Mouse (Mus musculus) liver, embryonic 13.5 days (tissue): ENCODE measurements around the gene Tex26. TPM values are rescaled to one million over a fixed set of nuclear protein-coding genes. Genes with fewer than 3 reads are reported as not detected.
A peak's percentile ranks its signal among the peaks of the same experiment; 100 is the strongest.

Experiments
- ATAC-seq: fragments of 200-750 bp; cut with Nextera tagmentation; 2 replicates; pipeline ENCODE4 v1.8.0; 2017; ENCODE audit warnings: low read depth, mild to moderate bottlenecking, moderate number of reproducible peaks, moderate library complexity
- DNase-seq: peaks from one replicate; pipeline ENCODE4 v3.0.0; 2022
- H3K27ac ChIP-seq: fragments of 300-500 bp; sonication (generic); 2 replicates; pipeline ENCODE4 v1.5.1; 2015; ENCODE audit warnings: moderate library complexity, mild to moderate bottlenecking, inconsistent platforms
- H3K27me3 ChIP-seq: fragments of 300-500 bp; sonication (generic); 2 replicates; pipeline ENCODE4 v1.6.1; 2015; ENCODE audit warnings: mild to moderate bottlenecking, inconsistent platforms
- H3K36me3 ChIP-seq: fragments of 300-500 bp; sonication (generic); 2 replicates; pipeline ENCODE4 v1.6.1; 2015; ENCODE audit warnings: mild to moderate bottlenecking, inconsistent platforms
- H3K4me1 ChIP-seq: fragments of 300-500 bp; sonication (generic); replicated peaks from 2 replicates; pipeline ENCODE4 v1.6.1; 2015; ENCODE audit warnings: inconsistent platforms
- H3K4me2 ChIP-seq: fragments of 300-500 bp; sonication (generic); 2 replicates; pipeline ENCODE4 v1.6.1; 2015; ENCODE audit warnings: inconsistent platforms, mild to moderate bottlenecking, moderate library complexity
- H3K4me3 ChIP-seq: fragments of 300-500 bp; sonication (generic); replicated peaks from 2 replicates; pipeline ENCODE4 v1.5.1; 2015; ENCODE audit warnings: mild to moderate bottlenecking, inconsistent platforms
- H3K9ac ChIP-seq: fragments of 300-500 bp; sonication (generic); 2 replicates; pipeline ENCODE4 v1.6.1; 2015; ENCODE audit warnings: mild to moderate bottlenecking, inconsistent platforms
- H3K9me3 ChIP-seq: fragments of 300-500 bp; sonication (generic); replicated peaks from 2 replicates; pipeline ENCODE4 v1.6.1; 2016; ENCODE audit warnings: inconsistent platforms
- WGBS: fragments of 180-500 bp; shearing (Covaris S2); methylation state at CpG from one replicate; pipeline ENCODE4 v1.1.7; 2015; ENCODE audit not compliant: insufficient replicate concordance; 5-methylcytosine and 5-hydroxymethylcytosine counted together
- polyA plus RNA-seq: library from polyadenylated mRNA; unstranded; fragments of >200 nt; fragmentation: Nextera tagmentation; extraction: Ambion mirVana; gene quantifications from 2 replicates; pipeline ENCODE4 v1.2.1, GENCODE M21; 2015

The Tex26 gene
- 0.10 TPM in 2 replicates for polyA plus RNA-seq

DNA sequence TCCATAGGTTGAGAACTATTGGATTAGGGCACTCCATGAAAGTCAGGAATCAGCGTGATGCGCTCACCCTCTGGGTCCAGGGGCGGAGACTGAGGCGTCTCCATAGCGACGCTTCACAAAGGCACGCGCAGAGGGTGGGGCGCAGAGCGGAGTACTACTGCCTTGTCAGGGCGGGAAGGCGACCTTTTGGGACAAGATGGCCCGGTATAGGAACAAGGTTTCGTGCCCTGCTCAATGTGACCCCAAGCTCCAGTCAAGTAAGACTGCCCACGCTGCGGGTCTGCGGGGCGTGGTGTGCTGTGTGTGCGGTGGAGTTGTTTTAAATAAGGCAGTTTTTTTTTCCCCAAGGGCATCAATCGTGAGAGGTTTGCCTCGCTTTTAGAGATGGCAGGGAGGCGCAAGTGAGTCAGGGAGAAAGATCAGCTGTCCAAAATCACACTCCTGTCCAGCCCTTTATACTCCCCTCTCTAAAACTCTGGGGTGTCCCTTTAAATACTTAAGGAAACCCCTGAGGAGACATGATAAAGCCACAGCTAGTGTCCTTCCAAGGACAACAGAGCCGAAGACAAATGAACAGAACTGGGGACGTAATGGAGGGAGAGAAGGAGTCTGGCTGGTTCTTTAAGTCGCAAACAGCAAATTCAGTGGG lies at the start of gene Tex26:
TSS of gene Tex26 (plus strand) at position 130 of the 649 bp plus-strand sequence.
- no peaks in the 10 kb centered on the region for H3K36me3 ChIP-seq
- H3K27me3 ChIP-seq, result peaks cover 4% of the 10 kb centered on the region; the same call in 1 of the 2 replicates
- H3K4me2 ChIP-seq, result peak within 1 kb of the TSS; percentile 80
- no peaks in the 10 kb centered on the region for H3K9me3 ChIP-seq
- H3K4me3 ChIP-seq, result peak within 1 kb of the TSS; percentile 55
- H3K9ac ChIP-seq, result peak within 1 kb of the TSS; percentile 37; the same call in 1 of the 2 replicates
- peaks cover 52% of the 10 kb centered on the region for H3K4me1 ChIP-seq
- no peak within 1 kb of the TSS for H3K27ac ChIP-seq
- DNase-seq, result peak; percentile 66
- WGBS, result under 1% methylated on average over 25 of the region's 25 CpGs
- ATAC-seq, result peak; percentile 83

DNA sequence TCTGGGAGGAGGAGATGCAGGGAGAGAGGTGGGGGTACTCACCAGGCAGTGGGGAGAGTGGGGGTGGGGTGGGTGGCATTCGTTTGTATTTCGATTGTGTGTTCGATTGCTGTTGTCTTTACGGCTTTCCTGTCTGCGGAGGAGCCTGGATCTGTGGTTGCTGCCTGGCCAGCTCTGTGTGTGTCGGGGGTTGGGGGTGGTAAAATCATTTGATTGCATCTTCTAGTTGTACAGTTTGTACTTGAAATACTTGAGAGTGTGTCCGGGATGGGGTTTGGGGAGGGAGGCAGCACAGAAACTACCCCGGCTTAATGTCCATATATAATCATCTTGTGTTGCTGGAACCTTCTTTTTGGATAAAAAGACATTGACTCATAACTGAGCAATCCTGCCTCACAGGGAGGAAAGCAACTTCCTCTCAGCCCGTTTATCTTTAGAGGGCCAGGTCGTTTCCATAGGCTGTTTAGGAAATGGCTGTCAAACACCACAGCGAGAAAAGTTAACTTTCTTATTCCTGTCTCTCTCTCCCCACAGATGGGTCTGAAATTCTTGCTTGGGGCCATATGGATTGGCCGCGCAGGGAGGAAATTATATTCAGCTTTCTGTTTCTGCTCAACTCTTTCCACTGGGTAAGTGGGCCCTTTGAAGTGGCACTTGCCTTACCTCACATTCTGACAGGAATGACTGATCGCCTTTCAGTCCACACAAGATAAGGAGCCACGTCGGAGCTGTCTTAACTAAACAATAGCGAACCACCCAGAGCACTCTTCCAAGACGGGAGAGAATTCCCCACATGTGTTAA lies 47.7 kb upstream of the Tex26 start:
- no peaks in the 10 kb centered on the region for H3K27me3 ChIP-seq
- no peak overlapping the region for H3K9ac ChIP-seq
- H3K4me1 ChIP-seq, result no peaks in the 10 kb centered on the region
- 4% methylated on average over 18 of the region's 18 CpGs for WGBS
- H3K36me3 ChIP-seq, result no peaks in the 10 kb centered on the region
- no peaks in the 10 kb centered on the region for H3K9me3 ChIP-seq
- H3K4me2 ChIP-seq, result 0 out of 2 replicates have a peak overlapping the region, but pooled peaks have one; percentile 24
- no peak for ATAC-seq
- H3K27ac ChIP-seq, result peak overlapping the region; percentile 23; the same call in 1 of the 2 replicates
- no peak overlapping the region for H3K4me3 ChIP-seq
- no peak for DNase-seq

DNA sequence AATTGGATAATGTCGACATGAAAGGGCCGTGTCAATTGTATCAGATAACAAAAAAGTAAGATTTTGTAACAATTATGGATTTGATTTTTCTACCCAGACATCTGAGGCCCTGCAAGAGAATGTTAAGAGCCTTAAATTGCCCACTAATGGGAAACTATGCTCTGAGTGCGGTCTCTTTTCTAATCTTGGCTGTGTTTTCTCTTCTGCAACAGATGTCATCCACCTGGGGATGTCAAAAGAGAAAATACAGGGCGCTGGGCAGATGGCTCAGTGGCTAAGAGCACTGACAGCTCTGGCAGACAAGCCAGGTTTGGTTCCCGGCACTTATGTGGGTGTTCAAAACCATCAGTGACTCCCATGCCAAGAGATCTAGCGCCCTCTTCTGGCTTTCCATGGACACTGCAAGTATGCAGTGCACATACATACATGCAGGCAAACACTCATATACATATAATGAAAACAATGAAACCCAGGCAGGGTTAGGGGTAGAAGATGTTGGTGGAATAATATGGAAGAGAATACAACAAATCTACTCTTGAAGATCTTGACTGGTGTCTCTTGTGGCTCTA lies 47.0 kb upstream of the Tex26 start:
- ATAC-seq, result no peak
- no peaks in the 10 kb centered on the region for H3K36me3 ChIP-seq
- H3K4me2 ChIP-seq, result no peak overlapping the region
- H3K9ac ChIP-seq, result no peak overlapping the region
- 41% methylated on average over 6 of the region's 6 CpGs for WGBS
- 0 out of 2 replicates have a peak overlapping the region, but pooled peaks have one; percentile 23 for H3K27ac ChIP-seq
- H3K9me3 ChIP-seq, result no peaks in the 10 kb centered on the region
- no peaks in the 10 kb centered on the region for H3K27me3 ChIP-seq
- no peaks in the 10 kb centered on the region for H3K4me1 ChIP-seq
- no peak for DNase-seq
- H3K4me3 ChIP-seq, result no peak overlapping the region

DNA sequence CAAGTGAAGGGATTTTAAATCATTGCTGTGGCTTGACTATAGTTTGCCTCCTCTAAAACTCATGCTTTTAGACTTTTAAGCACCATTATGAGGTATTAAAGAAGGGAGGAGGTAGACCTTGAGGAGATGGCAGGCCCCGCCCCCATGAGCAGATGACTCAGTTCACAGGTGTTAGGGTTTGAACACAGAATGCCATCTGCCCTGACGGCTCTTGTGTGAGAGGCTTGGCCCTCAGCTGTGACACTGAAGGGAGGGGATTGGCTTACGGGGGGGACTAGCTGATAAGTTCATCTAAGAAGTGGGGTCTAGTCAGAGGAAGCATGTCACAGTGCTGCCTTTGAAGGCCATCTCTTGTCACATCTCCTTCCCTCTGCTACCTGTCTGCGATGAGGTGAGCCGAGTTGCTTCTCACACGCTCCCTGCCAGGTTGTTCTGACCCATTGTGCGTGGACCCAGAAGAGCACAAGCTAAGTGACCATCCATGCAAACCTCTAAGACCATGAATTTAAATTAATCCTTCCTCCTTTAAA lies 37.9 kb upstream of the Tex26 start:
- H3K27ac ChIP-seq, result no peak overlapping the region
- WGBS, result 73% methylated on average over 7 of the region's 7 CpGs
- 0 out of 2 replicates have a peak, but pooled peaks cover 5% of the 10 kb centered on the region for H3K9me3 ChIP-seq
- ATAC-seq (no peak), DNase-seq (no peak)
- no peaks in the 10 kb centered on the region for H3K36me3 ChIP-seq
- H3K27me3 ChIP-seq, result no peaks in the 10 kb centered on the region
- 0 out of 2 replicates have a peak, but pooled peaks cover 2% of the 10 kb centered on the region for H3K4me1 ChIP-seq
- no peak overlapping the region for H3K4me2 ChIP-seq
- no peak overlapping the region for H3K9ac ChIP-seq
- no peak overlapping the region for H3K4me3 ChIP-seq

DNA sequence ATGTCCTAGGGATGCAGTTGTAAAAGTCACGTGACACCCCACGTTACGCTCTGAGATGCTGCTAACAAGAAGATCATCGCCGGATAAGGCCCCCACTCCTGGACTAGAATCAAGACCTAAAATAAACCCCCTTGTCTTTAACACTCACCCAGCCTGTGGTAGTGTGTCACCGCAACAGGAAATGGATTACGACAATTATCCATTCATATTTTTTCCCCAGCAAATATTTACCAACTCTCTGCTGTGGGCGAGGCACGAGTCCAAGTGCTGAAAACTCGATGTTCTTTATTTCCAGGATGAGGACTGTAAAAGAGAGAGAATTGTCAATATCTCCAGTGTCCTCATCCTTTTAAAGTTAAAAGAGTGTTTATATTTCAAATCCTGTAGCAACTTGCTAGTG lies 37.4 kb upstream of the Tex26 start:
- Histone ChIP-seq H3K36me3 (no peaks in the 10 kb centered on the region), H3K9ac (no peak overlapping the region), H3K4me3 (no peak overlapping the region), H3K9me3 (0 out of 2 replicates have a peak, but pooled peaks cover 5% of the 10 kb centered on the region), H3K4me1 (0 out of 2 replicates have a peak, but pooled peaks cover 2% of the 10 kb centered on the region), H3K27ac (no peak overlapping the region), H3K4me2 (no peak overlapping the region), H3K27me3 (no peaks in the 10 kb centered on the region)
- no peak for DNase-seq
- ATAC-seq, result no peak
- WGBS, result 75% methylated on average over 10 of the region's 10 CpGs

DNA sequence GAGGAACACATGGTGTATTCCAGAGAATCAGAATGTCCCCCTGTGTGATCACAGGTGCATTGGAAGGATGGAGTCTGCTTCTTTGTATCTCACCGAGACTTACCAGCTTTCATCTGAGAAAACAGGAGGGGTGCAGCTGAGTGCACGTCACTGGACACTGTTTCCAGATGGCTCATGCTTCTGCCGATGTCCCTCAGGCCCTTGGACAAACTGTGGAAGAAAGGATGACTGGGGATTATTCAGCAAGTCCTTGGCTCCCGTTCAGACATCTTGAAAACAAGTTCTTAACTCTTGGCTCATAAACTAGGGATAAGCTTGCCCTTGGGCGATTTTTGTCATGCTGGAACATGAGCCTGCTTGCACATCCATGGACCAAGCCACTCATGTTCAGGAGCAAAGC lies 36.1 kb upstream of the Tex26 start:
- no peak overlapping the region for H3K9ac ChIP-seq
- no peaks in the 10 kb centered on the region for H3K27me3 ChIP-seq
- 71% methylated on average over 5 of the region's 5 CpGs for WGBS
- H3K4me3 ChIP-seq, result no peak overlapping the region
- no peak overlapping the region for H3K4me2 ChIP-seq
- no peak overlapping the region for H3K27ac ChIP-seq
- DNase-seq, result no peak
- no peaks in the 10 kb centered on the region for H3K36me3 ChIP-seq
- ATAC-seq, result no peak
- 0 out of 2 replicates have a peak, but pooled peaks cover 5% of the 10 kb centered on the region for H3K9me3 ChIP-seq
- H3K4me1 ChIP-seq, result 0 out of 2 replicates have a peak, but pooled peaks cover 2% of the 10 kb centered on the region

DNA sequence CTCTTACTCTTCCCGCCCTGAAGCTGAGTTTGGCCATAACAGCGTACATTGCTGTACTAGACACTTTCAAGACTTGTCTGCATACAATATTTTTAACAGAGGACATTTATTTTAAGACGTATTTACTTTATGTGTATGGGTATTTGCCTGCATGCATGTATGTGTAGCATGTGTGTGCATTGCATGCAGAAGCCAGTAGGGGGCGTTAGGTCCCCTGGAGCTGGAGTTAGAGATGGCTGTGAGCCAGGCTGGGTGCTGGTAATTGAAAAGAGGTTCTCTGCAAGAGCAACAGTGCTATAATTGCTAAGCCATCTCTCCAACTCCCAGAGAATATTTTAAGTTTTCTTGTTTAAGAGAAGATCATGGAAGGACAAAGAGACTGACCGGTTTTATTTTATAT lies 34.8 kb upstream of the Tex26 start:
- Histone ChIP-seq H3K4me3 (no peak overlapping the region), H3K27ac (no peak overlapping the region), H3K9me3 (0 out of 2 replicates have a peak, but pooled peaks cover 5% of the 10 kb centered on the region), H3K9ac (no peak overlapping the region), H3K4me1 (no peaks in the 10 kb centered on the region), H3K36me3 (no peaks in the 10 kb centered on the region), H3K27me3 (no peaks in the 10 kb centered on the region), H3K4me2 (no peak overlapping the region)
- no peak for ATAC-seq
- 63% methylated on average over 5 of the region's 5 CpGs for WGBS
- no peak for DNase-seq

DNA sequence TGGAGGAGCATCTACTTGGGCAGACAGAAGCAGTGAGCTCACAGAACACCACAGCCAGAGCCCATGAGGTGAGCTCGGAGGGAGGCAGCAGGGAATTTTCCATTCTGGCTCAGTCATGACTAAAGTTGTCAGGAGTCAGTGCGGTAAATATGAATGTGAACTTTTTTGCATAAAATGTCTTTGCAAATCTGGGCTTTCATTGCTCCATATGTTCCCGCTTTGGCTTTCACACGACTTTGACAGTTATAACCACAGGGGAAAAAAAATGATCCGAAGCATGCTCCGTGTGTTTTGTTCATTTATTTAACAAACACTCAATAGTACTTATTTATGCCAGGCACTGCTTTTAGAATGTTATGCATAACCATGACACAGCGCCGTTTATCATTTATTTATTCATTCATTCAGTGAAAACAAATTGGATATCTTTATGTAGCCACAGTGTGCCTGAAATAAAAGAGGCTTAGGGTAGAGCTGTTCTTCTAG lies 32.6 kb upstream of the Tex26 start:
- WGBS, result 81% methylated on average over 8 of the region's 8 CpGs
- no peak for ATAC-seq

DNA sequence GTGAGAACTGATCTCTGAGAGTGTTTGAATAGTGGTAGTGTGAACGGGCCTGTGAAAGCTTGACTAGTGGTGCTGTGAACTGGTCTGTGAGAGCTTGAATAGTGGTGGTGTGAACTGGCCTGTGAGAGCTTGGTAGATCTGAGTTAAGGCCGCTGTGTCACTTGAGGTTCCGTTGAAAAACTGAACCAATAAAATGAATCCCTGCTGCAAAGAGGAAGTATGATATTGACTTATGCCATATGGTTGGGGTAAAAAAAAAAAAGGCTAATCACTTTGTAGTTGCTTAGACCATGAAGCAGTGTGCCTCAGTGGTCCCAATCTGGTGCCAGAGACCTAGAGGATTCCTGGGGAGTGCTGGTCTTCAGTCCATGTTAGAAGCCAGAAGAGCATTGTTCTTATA lies 30.0 kb upstream of the Tex26 start:
- DNase-seq (no peak), ATAC-seq (no peak)
- Histone ChIP-seq H3K27me3 (peaks cover 22% of the 10 kb centered on the region), H3K27ac (no peak overlapping the region), H3K9me3 (0 out of 2 replicates have a peak, but pooled peaks cover 3% of the 10 kb centered on the region), H3K4me1 (peaks cover 4% of the 10 kb centered on the region; the same call in 1 of the 2 replicates), H3K4me2 (no peak overlapping the region), H3K9ac (no peak overlapping the region), H3K36me3 (no peaks in the 10 kb centered on the region), H3K4me3 (no peak overlapping the region)
- 60% methylated on average over 3 of the region's 3 CpGs for WGBS

More for the DNA sequence above, 32.6 kb upstream of the Tex26 start:
- Histone ChIP-seq H3K9me3 (0 out of 2 replicates have a peak, but pooled peaks cover 5% of the 10 kb centered on the region), H3K36me3 (no peaks in the 10 kb centered on the region), H3K4me3 (no peak overlapping the region), H3K27me3 (peaks cover 10% of the 10 kb centered on the region), H3K9ac (no peak overlapping the region), H3K27ac (no peak overlapping the region), H3K4me2 (no peak overlapping the region), H3K4me1 (peaks cover 4% of the 10 kb centered on the region; the same call in 1 of the 2 replicates)
- DNase-seq, result no peak

DNA sequence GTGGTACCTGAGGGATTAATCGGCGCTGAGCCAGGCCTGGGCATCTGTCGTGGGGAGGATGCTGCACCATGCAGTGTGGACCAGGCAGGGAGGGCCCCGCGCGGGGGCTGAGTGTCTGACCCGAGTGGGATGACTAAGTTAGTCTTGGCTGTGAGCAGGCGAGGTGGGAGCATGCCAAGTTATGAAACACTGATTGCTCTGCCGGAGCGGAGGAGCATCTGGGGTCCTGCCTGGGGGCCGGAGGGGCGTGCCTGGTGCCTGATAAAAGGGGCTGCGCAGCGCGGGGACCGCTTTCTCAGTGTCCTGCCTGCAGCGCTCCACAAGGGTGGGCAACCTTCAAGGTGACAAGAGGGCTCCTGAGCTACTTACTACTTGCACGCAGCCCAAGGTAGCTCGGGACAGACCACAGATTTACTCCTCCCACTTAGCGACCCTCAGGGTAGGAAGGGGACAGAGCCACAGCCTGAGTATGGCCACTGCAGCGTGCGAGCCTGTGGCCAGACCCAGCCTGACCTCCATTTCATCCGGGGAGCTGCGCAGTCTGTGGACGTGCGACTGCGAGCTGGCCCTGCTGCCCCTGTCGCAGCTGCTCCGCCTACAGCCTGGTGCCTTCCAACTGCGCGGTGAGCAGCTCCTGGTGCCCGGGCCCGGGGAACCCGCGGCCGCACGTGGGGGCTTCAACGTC lies 27.8 kb upstream of the Tex26 start, which contains the start of gene Medag:
TSS of gene Medag (plus strand) at position 241 of the 685 bp plus-strand sequence.
- H3K27ac ChIP-seq, result no peak within 1 kb of the TSS
- peaks cover 22% of the 10 kb centered on the region for H3K27me3 ChIP-seq
- H3K4me1 ChIP-seq, result peaks cover 4% of the 10 kb centered on the region; the same call in 1 of the 2 replicates
- H3K4me2 ChIP-seq, result peak within 1 kb of the TSS; percentile 48
- 12% methylated on average over 38 of the region's 38 CpGs for WGBS
- H3K36me3 ChIP-seq, result no peaks in the 10 kb centered on the region
- DNase-seq (no peak), ATAC-seq (peak; percentile 36; the same call in 1 of the 2 replicates)
- no peaks in the 10 kb centered on the region for H3K9me3 ChIP-seq
- H3K9ac ChIP-seq, result no peak within 1 kb of the TSS
- peak within 1 kb of the TSS; percentile 33 for H3K4me3 ChIP-seq
